Mouse (Mus musculus) right cerebral cortex, postnatal 36 days (tissue): ENCODE results near the gene Acvr2b.
"Not testable (repeated sequence)": the region's sequence is repeated elsewhere in the genome, so short reads cannot be mapped to it uniquely, and the experiment has no call there.

Source experiments
- DNase-seq, 2 experiments: peaks; one replicate each; pipeline ENCODE4 v3.0.0; 2022; ENCODE audit warnings: low spot score in 2 of 2, mixed read lengths in 1 of 2

Gene Acvr2b

GRCm38 (mm10) chr9:119401801-119402214, at the start of gene Acvr2b:
Gene Acvr2b, plus strand, starts transcription at chr9:119402118.
- DNase-seq: peak; percentile 90 to 92

GRCm38 (mm10) chr9:119353926-119354325, 48.0 kb upstream of the Acvr2b start:
- no peak for DNase-seq

- DNase-seq: no peak
These were observed 46.0 kb upstream of the Acvr2b start for GRCm38 (mm10) chr9:119355943-119356342.

GRCm38 (mm10) chr9:119357331-119358057, 44.4 kb upstream of the Acvr2b start, which contains the start of gene Xylb:
Gene Xylb, plus strand, starts transcription at chr9:119357381.
- peak; percentile 78 to 80 for DNase-seq

- no peak for DNase-seq
These were observed 43.9 kb upstream of the Acvr2b start for GRCm38 (mm10) chr9:119358058-119358429.

DNA sequence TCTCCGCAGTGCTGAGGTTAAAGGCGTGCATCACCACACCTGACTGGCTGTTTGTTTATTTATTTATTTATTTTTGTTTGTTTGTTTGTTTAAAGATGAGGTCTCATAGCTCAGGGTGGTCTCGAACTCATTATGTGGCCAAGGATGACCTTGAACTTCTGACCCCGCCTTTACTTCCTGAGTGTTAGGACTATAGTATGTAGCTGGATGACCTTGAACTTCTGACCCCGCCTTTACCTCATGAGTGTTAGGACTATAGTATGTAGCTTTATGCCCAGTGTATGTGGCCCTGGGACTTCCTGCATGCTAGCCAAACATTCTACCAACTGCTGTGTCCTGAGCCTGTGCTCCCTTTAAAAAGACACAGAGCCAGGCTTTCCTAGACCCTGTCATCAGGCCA, 40.5 kb upstream of the Acvr2b start:
- DNase-seq: no peak

GRCm38 (mm10) chr9:119363229-119363628, 38.7 kb upstream of the Acvr2b start:
- DNase-seq: no peak

GRCm38 (mm10) chr9:119365284-119365683, 36.6 kb upstream of the Acvr2b start, which contains the start of gene Slc22a14:
Gene Slc22a14, minus strand, starts transcription at chr9:119365553.
- DNase-seq: no peak

DNA sequence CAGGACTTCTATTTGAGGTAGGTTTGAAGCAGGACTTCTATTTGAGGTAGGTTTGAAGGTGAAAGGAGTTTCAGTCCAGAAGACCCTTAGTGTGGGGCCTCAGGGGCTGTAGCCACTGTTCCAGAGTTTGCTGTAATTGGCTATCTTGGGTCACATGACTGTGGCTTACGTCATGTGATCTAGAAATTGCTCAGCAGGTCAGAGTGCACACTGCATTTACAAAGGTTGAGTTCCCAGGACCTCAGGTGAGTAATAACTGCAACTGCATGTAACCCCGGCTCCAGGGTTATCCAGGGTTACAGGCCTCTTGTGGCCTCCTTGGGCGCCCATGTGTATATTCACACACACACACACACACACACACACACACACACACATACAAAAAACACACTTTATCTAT, 33.6 kb upstream of the Acvr2b start:
- DNase-seq: no peak

- not testable (repeated sequence) for DNase-seq
These were observed 31.1 kb upstream of the Acvr2b start for GRCm38 (mm10) chr9:119370770-119371169.

DNA sequence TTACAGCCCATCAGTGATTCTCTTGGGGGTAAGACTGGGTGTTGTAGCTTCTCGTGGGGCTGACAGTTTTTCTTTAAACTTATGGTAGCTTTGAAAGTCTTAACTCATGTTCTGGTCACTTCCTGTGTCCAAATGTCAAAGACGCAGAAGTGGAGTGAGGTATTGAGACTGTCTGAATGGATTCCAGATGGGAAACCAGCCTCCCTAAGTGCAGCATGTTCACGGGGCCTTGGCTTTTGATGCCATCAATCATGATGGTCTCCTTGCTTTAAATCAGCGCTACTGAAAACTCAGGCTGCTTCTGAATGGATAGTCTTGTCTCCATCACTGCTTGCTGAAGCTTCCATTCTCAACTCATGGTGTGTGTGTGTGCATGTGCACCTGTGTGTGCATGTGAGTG, 30.7 kb upstream of the Acvr2b start:
- DNase-seq: no peak

GRCm38 (mm10) chr9:119375008-119375407, 26.9 kb upstream of the Acvr2b start:
- no peak for DNase-seq

- no peak for DNase-seq
These were observed 26.4 kb upstream of the Acvr2b start for GRCm38 (mm10) chr9:119375556-119375955.

GRCm38 (mm10) chr9:119378231-119378630, 23.7 kb upstream of the Acvr2b start:
- DNase-seq: no peak

- no peak for DNase-seq
These were observed 19.3 kb upstream of the Acvr2b start for GRCm38 (mm10) chr9:119382603-119383002.

GRCm38 (mm10) chr9:119388956-119389355, 13.0 kb upstream of the Acvr2b start:
- no peak for DNase-seq

GRCm38 (mm10) chr9:119390214-119390613, 11.7 kb upstream of the Acvr2b start:
- DNase-seq: no peak

- no peak for DNase-seq
These were observed 7.1 kb upstream of the Acvr2b start for GRCm38 (mm10) chr9:119394808-119395207.

DNA sequence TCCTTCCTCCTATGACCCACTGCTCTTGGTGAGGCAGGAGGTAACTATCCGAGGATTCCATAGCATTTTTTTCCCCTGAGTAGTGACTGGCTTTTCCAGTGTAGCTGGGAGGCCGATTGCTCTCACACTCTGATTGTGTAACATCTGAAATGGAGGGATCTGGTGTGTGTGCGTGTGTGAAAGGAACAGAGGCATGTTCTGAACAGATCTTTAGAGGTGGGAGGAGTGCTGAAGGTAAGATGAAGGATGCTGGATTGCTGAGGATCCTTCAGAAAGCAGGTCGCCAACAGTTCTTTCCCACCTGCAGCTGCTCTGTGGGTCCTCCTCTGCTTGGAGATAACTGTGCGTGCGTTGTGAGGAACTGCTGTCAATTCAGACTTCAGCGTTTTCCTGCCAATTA, 567 bp upstream of the Acvr2b start:
- no peak for DNase-seq

DNA sequence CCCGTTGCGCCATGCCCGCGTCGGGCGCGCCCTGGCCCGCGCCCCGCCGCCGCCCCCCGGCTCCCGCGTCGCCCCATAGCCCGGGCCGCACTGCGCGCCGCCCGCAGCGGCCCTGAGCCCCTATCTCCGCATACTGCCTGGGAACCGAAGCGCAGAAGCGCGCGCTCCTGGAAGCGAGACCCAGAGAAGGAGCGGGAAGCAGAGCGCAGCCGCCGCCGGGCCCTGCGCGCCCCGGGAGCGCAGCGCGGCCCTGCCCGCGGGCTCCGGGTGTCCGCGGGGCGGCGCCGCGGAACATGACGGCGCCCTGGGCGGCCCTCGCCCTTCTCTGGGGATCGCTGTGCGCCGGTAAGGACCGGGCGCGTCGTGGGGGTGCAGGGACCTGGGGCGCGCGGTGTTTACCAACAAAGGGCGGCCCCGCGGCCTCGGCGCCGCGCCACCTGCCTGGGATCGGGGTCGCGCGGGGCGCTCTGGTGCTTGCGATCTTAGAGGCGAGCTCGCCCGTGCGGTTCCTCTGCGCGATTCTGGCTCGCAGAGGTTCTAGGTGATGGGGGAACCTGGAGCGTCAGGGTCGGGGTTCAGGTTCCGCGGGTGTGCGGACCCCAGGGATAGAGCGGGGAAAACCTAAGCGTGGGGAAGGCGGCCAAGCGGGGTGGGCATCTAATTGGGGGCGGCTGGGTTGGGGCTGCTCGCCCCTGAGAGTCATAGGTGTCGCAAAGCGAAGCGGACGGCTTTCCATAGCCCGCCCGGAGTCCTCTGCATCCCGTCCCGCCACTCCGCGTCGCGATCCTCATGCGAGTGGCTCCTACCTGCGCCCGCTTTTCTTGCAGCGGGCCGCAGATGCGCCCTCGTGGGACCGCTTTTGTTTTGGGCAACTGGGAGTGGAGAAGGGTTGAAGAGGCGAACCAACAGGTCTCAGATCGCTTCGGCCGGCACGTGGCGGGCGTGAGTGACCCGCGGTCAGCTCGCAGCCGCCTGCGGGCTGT, 626 bp downstream of the Acvr2b start:
- peak in 1 of 2 experiments; percentile 44 for DNase-seq

DNA sequence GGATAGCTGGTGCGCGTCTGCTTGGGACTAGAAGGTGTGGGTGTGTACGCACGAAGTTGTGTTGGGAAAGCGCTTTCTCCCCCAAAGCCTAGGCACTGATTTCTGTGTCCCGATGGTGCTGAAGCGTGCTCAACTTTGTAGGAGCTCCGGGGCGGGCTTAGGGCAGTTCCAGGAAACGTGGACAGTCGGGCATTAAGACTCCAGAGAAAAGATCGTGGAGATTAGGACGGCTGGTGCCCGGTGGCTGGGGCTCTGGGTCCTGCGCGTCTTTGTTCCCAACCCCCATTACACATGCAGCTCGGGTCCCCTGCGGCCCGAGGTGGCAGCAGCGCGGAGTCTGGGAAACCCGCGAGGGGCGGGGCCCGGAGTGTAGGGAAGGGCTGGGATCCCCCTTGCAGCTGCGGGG, 1.3 kb downstream of the Acvr2b start:
- no peak for DNase-seq

DNA sequence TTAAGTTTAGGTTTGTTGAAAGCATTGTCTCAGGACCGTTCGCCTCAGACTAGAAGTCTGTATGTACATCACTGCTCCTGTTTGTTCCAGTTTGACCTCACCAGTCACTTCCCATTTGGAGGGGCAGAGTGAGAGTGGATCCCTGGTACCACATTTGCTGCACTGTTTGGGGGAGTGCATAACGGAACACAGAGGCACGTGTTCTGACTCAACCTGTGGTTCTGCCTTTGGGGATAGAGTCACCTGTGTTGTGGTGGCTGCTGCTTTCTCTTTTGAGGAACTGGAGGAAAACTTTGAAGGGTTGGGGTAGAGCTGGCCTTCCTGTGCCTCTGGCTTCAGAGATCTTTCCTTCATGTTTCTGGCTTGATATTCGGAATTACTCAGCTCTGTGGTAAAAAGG, 2.2 kb downstream of the Acvr2b start:
- DNase-seq: no peak

DNA sequence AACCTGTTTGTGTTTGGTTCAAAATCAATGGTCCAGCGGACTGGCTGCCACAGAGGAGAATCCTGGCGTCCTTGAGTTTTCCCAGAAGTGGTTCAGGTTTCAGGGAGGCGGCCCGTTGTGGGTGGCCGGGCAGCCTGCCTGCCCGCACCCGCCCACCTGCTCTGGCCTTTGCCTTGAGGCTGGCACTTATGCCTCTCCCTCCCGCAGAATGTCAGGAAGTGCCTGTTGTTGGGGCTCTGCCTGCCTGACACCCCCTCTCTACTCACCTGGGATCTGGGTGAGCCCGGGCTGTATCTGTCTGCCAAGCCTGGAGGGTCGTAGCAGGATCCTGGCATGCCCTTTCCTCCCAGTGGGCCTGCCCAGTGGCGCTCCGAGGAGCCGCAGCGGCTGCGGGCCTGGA, 6.0 kb downstream of the Acvr2b start:
- no peak for DNase-seq
